Mouse (Mus musculus) E14TG2a.4 (cell line): Measurements from ENCODE around the gene Cyp4a10.

Experiments used
- CTCF ChIP-seq: conservative IDR thresholded peaks from 2 replicates; pipeline ENCODE4 v1.5.1; 2014; ENCODE audit warnings: low read length
- NANOG ChIP-seq: IDR thresholded peaks from 2 replicates; pipeline ENCODE4 v1.6.1; 2014; ENCODE audit warnings: borderline replicate concordance, low read length, mixed read lengths
- POU5F1 ChIP-seq: IDR thresholded peaks from 2 replicates; pipeline ENCODE4 v1.6.1; 2014; ENCODE audit warnings: low read length, borderline replicate concordance

GRCm38 (mm10) chr4:115519444-115519843 is 1.4 kb downstream of the Cyp4a10 start:
- TF ChIP-seq CTCF (no peak), NANOG (no peak), POU5F1 (no peak)
